Mouse (Mus musculus): ENCODE data around the gene Col5a2.

DNA sequence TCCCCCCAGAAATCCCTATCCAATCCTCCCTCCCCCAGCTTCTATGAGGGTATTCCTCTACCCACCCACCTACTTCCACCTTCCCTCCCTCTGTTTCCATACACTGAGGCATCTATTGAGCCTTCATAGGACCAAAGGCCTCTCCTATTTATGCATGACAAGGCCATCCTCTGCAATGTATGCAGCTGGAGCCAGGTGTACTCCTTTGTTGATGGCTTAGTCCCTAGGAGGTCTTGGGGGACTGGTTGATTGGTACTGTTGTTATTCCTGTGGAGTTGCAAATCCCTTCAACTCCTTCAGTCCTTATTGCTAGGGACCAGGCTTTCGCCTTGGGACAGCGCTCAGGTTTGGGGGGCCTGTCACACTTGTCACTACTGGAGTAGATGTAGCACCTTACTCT lies 143.4 kb downstream of the Col5a2 start:
- TF ChIP-seq CTCF (IDR thresholded peaks at IDR 0.05; ENCODE audit: low read depth, low read length): no peak
- TF ChIP-seq GATA1 (IDR thresholded peaks at IDR 0.05; ENCODE audit: borderline replicate concordance, low read length): no peak
- no peak for TF ChIP-seq TAL1 (conservative IDR thresholded peaks at IDR 0.05; ENCODE audit: low read depth, low read length)
- TF ChIP-seq POLR2AphosphoS5 (IDR thresholded peaks at IDR 0.05; ENCODE audit: insufficient replicate concordance, low read depth, low read length): no peak
- no peak for TF ChIP-seq GATA2 (IDR thresholded peaks at IDR 0.05; ENCODE audit: borderline replicate concordance, low read depth, low read length)

Measured in G1E (cell line).